Mouse (Mus musculus): Measurements from ENCODE around the gene Prkag2.

- TF ChIP-seq CTCF (IDR thresholded peaks at IDR 0.05; ENCODE audit: low read depth, low read length) (no peak), POLR2A (IDR thresholded peaks at IDR 0.05; ENCODE audit: borderline replicate concordance, low read depth, low read length) (no peak)
Observed at GRCm38 (mm10) chr5:24933760-24934159, 166.7 kb downstream of the Prkag2 start.
